Mouse (Mus musculus): ENCODE measurements around the gene Parp11. TPM values are rescaled to one million over a fixed set of nuclear protein-coding genes. Genes with fewer than 3 reads are reported as not detected.

The Parp11 gene
- polyA plus RNA-seq, 1 experiment, result 25.4 TPM

GRCm38 (mm10) chr6:127449531-127450422 is 3.1 kb downstream of the Parp11 start:
- no peaks in the 10 kb centered on the region for H3K4me1 ChIP-seq (ENCODE audit: control insufficient read depth, insufficient read depth, low read length)
- no peak overlapping the region for H3K9ac ChIP-seq (ENCODE audit: low read depth, poor library complexity, severe bottlenecking)
- no peaks in the 10 kb centered on the region for H3K9me3 ChIP-seq (replicated peaks; ENCODE audit: control insufficient read depth, insufficient read depth, low read length, poor library complexity, severe bottlenecking)
- H3K36me3 ChIP-seq (ENCODE audit: control insufficient read depth, insufficient read depth, low read length, poor library complexity, severe bottlenecking), result no peaks in the 10 kb centered on the region
- H3K27ac ChIP-seq (ENCODE audit: insufficient read depth, low read length), result no peak overlapping the region
- H3K4me3 ChIP-seq (ENCODE audit: low read depth, low read length), result no peak overlapping the region
- TF ChIP-seq EP300 (IDR thresholded peaks at IDR 0.05; ENCODE audit: insufficient read depth, low read depth, low read length) (no peak), POLR2A (IDR thresholded peaks at IDR 0.05; ENCODE audit: insufficient read depth, low read length) (no peak), CTCF (IDR thresholded peaks at IDR 0.05; ENCODE audit: low read depth, low read length) (no peak)
- H3K27me3 ChIP-seq (ENCODE audit: control insufficient read depth, insufficient read depth, low read length, poor library complexity, severe bottlenecking), result no peaks in the 10 kb centered on the region; the same call in 1 of the 2 replicates

- Histone ChIP-seq H3K4me3 (ENCODE audit: low read depth, low read length) (peak overlapping the region; percentile 87), H3K36me3 (ENCODE audit: control insufficient read depth, insufficient read depth, low read length, poor library complexity, severe bottlenecking) (no peaks in the 10 kb centered on the region), H3K4me1 (ENCODE audit: control insufficient read depth, insufficient read depth, low read length) (no peaks in the 10 kb centered on the region), H3K9me3 (replicated peaks; ENCODE audit: control insufficient read depth, insufficient read depth, low read length, poor library complexity, severe bottlenecking) (no peaks in the 10 kb centered on the region), H3K9ac (ENCODE audit: low read depth, poor library complexity, severe bottlenecking) (peak overlapping the region; percentile 73), H3K27ac (ENCODE audit: insufficient read depth, low read length) (no peak overlapping the region), H3K27me3 (ENCODE audit: control insufficient read depth, insufficient read depth, low read length, poor library complexity, severe bottlenecking) (no peaks in the 10 kb centered on the region)
- TF ChIP-seq POLR2A (IDR thresholded peaks at IDR 0.05; ENCODE audit: insufficient read depth, low read length) (peak; percentile 17), EP300 (IDR thresholded peaks at IDR 0.05; ENCODE audit: insufficient read depth, low read depth, low read length) (no peak), CTCF (IDR thresholded peaks at IDR 0.05; ENCODE audit: low read depth, low read length) (no peak)
Measured at GRCm38 (mm10) chr6:127453407-127454343, 7.0 kb downstream of the Parp11 start.

GRCm38 (mm10) chr6:127454344-127454707 is 7.7 kb downstream of the Parp11 start:
- H3K9ac ChIP-seq (ENCODE audit: low read depth, poor library complexity, severe bottlenecking), result peak overlapping the region; percentile 73
- no peak overlapping the region for H3K27ac ChIP-seq (ENCODE audit: insufficient read depth, low read length)
- no peaks in the 10 kb centered on the region for H3K9me3 ChIP-seq (replicated peaks; ENCODE audit: control insufficient read depth, insufficient read depth, low read length, poor library complexity, severe bottlenecking)
- H3K36me3 ChIP-seq (ENCODE audit: control insufficient read depth, insufficient read depth, low read length, poor library complexity, severe bottlenecking), result no peaks in the 10 kb centered on the region
- H3K27me3 ChIP-seq (ENCODE audit: control insufficient read depth, insufficient read depth, low read length, poor library complexity, severe bottlenecking), result no peaks in the 10 kb centered on the region
- TF ChIP-seq EP300 (IDR thresholded peaks at IDR 0.05; ENCODE audit: insufficient read depth, low read depth, low read length), result no peak
- no peak for TF ChIP-seq CTCF (IDR thresholded peaks at IDR 0.05; ENCODE audit: low read depth, low read length)
- TF ChIP-seq POLR2A (IDR thresholded peaks at IDR 0.05; ENCODE audit: insufficient read depth, low read length), result no peak
- H3K4me1 ChIP-seq (ENCODE audit: control insufficient read depth, insufficient read depth, low read length), result no peaks in the 10 kb centered on the region
- H3K4me3 ChIP-seq (ENCODE audit: low read depth, low read length), result no peak overlapping the region

- Histone ChIP-seq H3K27me3 (ENCODE audit: control insufficient read depth, insufficient read depth, low read length, poor library complexity, severe bottlenecking) (no peaks in the 10 kb centered on the region), H3K9ac (ENCODE audit: low read depth, poor library complexity, severe bottlenecking) (no peak overlapping the region), H3K4me3 (ENCODE audit: low read depth, low read length) (no peak overlapping the region), H3K9me3 (replicated peaks; ENCODE audit: control insufficient read depth, insufficient read depth, low read length, poor library complexity, severe bottlenecking) (no peaks in the 10 kb centered on the region), H3K4me1 (ENCODE audit: control insufficient read depth, insufficient read depth, low read length) (no peaks in the 10 kb centered on the region), H3K36me3 (ENCODE audit: control insufficient read depth, insufficient read depth, low read length, poor library complexity, severe bottlenecking) (no peaks in the 10 kb centered on the region), H3K27ac (ENCODE audit: insufficient read depth, low read length) (no peak overlapping the region)
- no peak for TF ChIP-seq EP300 (IDR thresholded peaks at IDR 0.05; ENCODE audit: insufficient read depth, low read depth, low read length)
Measured at GRCm38 (mm10) chr6:127454809-127455208, 8.2 kb downstream of the Parp11 start.

- no peak overlapping the region for H3K4me3 ChIP-seq (ENCODE audit: low read depth, low read length)
- H3K4me1 ChIP-seq (ENCODE audit: control insufficient read depth, insufficient read depth, low read length), result no peaks in the 10 kb centered on the region
- no peaks in the 10 kb centered on the region for H3K9me3 ChIP-seq (replicated peaks; ENCODE audit: control insufficient read depth, insufficient read depth, low read length, poor library complexity, severe bottlenecking)
- no peaks in the 10 kb centered on the region for H3K27me3 ChIP-seq (ENCODE audit: control insufficient read depth, insufficient read depth, low read length, poor library complexity, severe bottlenecking)
- no peaks in the 10 kb centered on the region for H3K36me3 ChIP-seq (ENCODE audit: control insufficient read depth, insufficient read depth, low read length, poor library complexity, severe bottlenecking)
- no peak overlapping the region for H3K27ac ChIP-seq (ENCODE audit: insufficient read depth, low read length)
- no peak overlapping the region for H3K9ac ChIP-seq (ENCODE audit: low read depth, poor library complexity, severe bottlenecking)
- no peak for TF ChIP-seq POLR2A (IDR thresholded peaks at IDR 0.05; ENCODE audit: insufficient read depth, low read length)
- TF ChIP-seq CTCF (IDR thresholded peaks at IDR 0.05; ENCODE audit: low read depth, low read length), result peak; percentile 41
Measured at GRCm38 (mm10) chr6:127455440-127455839, 8.8 kb downstream of the Parp11 start.

All from ES-Bruce4 (cell line).